Mouse (Mus musculus): Measurements from ENCODE around the gene Rora.

DNA sequence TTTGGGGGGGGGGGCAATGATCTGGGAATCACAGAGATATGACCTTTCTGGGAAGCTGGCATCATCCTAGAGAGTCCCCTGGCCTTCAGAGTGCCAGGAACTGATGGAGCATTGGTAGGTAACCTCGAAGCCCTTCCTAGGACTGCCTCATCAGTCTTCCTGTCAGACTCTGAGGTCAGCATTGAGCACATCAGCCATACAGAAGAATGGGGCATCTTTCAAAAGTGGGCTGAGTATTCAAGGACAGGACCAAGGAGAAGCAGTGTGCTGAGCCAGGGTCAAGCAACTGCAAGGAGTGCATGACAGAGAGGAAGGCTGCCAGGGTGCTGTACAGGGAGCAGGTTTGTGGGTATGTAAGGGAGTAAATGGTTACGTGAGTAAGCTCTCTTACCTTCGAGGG, 523.4 kb downstream of the Rora start:
- TF ChIP-seq POLR2A (IDR thresholded peaks at IDR 0.05; ENCODE audit: low read depth, low read length) (no peak), CTCF (IDR thresholded peaks at IDR 0.05; ENCODE audit: extremely low read depth, insufficient read length, insufficient replicate concordance, low read depth, low read length) (no peak)
